Mouse (Mus musculus) common myeloid progenitor, adult 5-6 weeks (primary cell): ENCODE data around the gene Atg7. TPM values are rescaled to one million over a fixed set of nuclear protein-coding genes. Genes with fewer than 3 reads are reported as not detected.

Source experiments
- ATAC-seq: replicated peaks from 2 replicates; pipeline ENCODE4 v1.8.0; 2016; ENCODE audit warnings: low read depth, mild to moderate bottlenecking, moderate TSS enrichment, inconsistent platforms; ENCODE audit not compliant: poor library complexity, severe bottlenecking
- total RNA-seq: library from RNA; stranded (forward); fragments of 200-1000, 187-1606 nt; gene quantifications from 2 replicates; pipeline ENCODE4 v1.2.3, GENCODE M21; 2017

Gene Atg7
- total RNA-seq, 1 experiment from 2014 or later, result 17.2 TPM

DNA sequence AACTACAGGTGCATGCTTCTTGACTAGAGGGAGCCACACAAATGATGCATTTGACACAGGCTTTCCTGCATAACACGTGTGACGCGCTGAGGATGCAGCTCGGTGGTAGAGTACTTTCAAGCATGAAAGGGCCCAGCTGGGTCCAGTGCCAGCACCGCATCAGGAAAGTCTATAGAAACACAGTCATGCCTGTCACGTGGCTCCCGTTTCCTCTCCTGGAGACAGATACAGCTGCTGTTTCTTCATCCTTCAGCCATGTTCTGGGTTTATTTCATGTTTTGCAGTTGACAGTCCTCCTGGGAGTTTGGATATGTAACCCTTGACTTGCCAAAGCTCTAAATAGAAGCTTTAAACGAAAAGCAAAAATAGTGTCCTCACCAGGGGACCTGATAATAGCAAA lies 135.8 kb downstream of the Atg7 start:
- no peak for ATAC-seq

DNA sequence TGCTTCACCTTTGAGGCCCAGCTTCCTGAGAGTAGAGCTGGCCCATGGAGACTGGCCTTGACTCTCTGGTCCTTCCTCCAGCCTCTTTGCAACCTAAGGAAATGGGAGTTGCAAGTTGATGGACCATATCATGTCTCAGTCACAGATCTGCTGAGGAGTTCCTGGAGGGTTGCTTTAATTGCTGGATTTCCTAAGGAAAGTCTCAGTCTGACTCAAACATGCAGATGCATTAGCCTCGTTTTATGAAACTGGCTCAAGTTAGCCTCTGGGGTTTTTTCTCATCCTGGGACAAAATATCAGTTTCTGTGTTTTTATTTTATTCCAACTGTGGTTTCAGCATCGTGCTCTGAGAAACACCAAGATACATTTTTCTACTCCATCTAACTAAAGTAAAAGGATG lies 137.7 kb downstream of the Atg7 start:
- no peak for ATAC-seq

DNA sequence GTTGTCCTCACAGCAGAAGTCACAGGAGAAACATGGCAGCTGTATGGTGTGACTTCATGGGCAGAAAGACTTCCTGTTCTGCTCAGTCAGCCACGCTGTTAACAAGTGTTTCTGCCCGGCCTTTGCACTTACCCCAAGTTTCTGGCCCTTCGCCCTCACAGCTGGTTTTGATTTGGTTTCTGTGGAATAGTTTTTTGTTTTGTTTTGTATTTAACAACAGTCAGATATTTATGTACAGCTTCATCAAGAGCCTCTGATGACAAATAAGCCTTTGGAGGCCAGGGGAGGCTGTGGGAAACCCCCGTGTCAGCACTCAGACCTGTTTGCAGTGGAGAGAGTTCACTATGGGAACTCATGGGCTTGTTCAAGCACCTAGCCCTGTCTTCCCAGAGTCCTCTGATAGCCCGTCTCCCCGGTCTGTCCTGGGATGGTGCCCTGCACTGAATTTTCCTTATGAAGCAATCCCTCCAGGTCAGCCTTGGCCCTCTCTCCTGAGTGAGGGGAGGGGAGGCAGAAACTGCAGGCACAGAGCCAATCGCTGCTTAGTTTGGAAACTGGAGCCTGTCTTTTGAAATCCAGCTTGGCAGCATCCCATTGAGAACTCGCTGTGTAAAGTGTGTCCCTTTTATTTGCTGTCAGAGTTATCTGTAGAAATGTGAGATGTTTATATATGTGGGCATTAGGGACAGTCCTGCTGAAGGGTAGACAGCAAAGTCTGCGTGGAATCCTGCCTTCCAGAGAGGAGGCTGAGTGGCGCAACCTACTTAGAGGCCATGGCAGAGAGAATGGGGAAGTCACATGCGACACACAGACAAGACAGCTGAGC lies 138.7 kb downstream of the Atg7 start:
- ATAC-seq, result peak; percentile 72

DNA sequence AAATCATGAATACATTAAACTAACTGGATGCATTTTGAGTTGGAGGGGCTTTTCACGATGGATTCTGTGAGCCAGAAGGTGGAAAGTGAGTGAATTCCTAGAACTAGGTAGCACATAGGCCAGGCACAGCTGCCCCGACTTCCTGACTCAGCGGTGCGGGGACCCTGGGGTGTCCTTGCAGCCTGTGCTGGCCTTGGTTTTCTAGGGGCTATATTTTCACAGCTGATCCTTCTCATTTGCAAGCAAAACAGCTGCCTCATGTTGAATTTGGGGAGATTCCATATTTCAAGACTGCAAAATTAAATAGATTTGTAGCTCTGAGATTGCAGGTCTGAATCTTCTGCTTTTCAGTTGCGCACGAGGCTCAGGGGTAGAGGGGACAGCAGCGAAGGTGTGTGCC lies 139.6 kb downstream of the Atg7 start:
- ATAC-seq, result no peak

DNA sequence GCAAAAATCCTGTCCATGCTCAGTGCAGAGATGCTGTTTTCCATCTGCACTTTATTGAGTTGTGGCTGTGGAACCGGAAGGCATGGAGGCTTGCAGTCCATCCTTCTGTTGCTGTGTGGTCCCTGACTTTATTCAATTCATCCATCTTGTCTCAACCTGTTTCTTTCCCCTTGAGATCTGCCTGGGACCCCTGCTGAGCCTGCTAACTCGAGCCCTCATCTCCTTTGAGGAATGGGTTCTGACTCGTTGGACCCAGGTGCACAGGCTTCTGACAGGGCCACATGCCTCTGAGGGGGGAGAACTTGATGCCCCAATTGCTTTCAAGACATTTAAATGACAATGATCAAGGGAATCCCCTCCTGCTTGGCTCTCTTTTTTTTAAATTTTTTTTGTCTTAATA lies 143.6 kb downstream of the Atg7 start:
- ATAC-seq, result no peak

DNA sequence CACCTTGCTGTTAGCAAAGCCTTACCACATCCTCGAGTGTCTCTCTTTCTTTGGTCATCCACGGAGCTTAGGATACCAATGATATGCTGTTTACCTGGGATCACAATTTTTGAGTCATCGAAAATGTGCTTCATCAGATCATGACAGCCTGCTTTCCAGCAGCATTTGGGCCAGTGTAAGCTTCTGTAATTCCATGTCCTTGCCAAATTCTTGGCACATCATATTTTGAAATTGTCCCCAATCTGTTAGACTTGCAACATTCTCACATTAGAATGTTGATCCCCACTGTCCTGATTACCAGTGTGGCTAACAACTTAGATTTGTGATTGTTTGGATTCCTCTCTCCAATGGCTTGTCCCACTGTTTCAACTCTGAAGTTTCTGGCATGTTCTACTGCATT lies 144.7 kb downstream of the Atg7 start:
- ATAC-seq, result no peak

DNA sequence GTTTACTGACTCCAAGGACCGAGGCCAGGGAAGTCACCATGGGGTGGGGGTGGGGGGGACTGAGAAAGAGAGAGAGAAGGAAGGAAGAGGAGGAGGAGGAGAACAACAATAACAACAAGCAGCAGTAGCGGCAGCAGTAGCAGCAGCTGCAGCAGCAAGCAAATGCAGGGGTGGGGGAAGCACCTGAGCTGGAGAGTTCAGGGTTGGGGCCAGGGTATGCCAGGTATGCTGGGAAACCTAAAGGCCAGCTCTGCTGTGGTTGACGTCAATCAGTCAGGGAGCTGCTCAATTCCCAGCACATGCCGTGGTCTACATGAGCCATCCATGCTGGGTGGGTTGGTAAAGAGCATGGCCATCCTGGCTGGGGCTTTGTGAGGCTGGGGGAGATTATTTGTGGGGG lies 145.8 kb downstream of the Atg7 start:
- no peak for ATAC-seq

DNA sequence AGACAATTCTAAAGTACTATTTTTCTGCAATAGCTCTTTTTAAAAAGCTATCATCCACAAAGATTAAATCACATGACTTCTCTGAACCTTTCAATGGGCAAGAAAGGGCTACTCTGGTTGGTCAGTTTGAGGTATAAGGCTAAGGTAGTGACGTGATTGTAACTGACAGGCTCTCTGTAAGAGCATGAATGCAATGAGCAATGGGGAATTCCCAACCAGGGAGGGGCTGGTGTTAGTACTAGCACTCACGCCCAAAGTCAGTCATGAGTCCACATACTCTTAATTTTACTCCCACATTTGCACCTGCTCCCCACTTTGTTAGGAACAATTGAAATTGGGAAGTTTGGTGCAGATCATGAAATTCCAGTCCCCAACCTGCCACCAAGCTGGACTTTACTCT lies 147.2 kb downstream of the Atg7 start:
- ATAC-seq, result no peak

DNA sequence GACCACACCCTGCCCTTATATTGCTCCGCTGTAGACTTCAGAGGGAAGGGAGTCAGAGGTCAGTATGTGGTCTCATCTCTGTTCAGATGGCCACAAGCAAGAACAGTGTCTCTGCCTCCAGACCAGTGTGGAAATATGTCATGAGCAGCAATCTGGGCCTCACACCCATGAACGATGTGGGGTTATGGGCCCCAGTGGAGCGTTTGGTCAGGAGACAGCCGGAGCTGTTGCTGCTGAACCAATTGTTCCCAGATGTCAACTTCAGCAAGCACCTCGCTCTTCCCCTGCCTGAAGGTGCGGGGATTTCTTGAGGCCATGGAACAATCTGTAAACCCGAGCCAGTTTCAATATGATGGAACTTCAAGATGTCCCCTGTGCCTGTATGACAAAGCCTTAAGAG lies 148.0 kb downstream of the Atg7 start:
- ATAC-seq, result no peak

DNA sequence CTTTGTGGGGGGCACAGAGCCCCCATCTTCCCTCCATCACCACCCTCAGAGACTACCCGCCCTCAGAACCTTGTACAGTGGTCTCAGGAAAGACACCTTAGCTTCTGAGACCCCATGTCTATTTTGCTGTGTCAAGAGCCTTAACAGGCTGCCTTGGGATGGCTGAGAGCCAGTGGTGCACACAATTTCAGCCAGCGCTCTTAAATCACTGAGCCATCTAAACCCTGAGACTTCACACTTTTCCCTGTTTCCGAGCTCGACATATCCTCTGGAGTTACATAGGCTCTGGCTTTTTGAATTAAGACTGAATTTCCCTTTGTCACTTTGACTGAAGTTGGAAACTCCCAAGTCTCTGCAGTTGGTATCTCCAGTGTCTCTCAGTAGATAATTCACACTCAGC lies 148.9 kb downstream of the Atg7 start:
- no peak for ATAC-seq

DNA sequence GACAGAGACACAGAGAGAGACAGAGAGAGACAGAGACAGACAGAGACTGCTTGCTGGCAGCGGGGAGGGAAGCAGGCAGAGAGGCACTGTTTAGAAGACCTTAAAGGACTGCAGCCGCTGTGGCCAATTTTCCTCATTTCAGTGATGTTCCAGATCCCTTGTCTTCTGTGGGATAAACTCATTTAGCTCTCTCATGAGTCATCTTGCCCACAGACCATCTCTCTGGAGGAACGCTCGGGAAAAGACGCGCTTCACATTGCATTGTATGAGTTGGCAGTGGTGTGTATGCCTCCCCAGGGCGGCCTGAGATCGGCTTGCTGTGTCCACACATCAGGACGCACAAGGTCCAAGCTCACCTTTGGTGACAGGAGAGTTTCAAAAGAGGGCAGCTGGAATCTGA lies 151.8 kb downstream of the Atg7 start:
- no peak for ATAC-seq

DNA sequence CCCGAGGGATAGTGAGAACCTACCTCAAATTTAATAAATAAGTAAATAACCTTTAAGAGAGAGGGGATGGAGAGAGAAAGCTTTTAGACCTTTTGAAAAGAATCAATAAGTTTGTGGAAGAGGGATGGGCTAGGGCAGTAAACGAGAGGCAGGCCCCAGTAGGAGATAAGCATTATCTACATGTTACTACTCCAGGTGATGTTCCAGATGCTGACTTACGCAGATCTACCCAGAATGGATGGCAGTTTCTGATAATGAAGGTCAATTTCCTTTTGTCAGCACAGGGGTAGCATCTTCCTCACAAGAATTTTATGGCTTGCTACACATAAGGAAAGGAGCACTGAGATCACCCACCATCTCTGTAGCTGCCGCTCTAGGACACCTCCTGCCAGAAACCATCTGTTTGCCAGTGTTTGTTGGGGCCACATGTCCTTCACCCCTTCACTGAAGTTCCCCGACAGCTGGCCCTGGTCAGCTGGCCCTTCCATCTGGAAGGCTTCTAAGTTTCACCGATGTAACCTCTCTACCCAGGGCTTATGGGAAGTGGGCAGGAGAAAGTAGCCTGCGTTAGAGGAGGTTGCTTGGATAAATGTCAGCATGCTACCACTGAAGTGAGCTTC lies 152.9 kb downstream of the Atg7 start:
- ATAC-seq, result no peak

DNA sequence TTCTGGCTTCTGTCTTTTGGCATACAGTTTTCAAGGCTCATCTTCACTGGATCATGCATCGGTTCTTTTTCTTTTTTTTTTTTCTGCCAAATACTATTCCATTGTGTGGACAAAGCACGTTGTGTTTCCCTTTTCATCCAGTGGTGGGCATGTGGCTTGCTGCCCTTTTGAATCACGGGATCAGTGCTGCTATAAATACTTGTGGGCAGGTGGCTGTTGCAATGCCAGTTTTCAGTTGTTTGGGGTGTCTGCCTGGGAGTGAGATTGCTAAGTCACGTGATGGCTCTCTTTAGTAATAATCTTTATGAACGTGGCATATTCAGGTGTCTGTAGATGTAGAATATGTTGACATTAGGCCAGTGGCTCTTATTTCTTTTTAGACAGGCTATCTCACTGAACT lies 155.0 kb downstream of the Atg7 start:
- ATAC-seq, result peak; percentile 73

DNA sequence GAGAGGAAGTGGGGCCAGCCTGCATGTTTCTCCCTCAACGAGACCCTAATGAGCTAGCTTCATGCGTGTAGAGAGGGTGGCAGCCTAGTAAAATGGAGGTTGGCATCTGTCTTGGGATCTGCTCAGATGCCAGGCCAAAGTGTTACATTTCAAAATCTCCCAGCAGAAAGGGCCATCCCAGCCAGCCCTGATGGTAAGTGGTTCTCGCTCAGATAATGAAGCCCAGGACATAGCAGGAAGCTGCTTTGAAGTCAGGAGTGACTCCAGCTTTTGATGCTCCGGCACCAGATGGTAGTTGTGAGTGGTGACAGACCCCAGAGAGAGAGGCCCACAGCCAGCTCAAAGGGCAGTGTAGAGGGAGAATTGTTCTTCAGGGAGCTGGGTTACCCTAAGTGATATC lies 155.8 kb downstream of the Atg7 start:
- ATAC-seq, result no peak

DNA sequence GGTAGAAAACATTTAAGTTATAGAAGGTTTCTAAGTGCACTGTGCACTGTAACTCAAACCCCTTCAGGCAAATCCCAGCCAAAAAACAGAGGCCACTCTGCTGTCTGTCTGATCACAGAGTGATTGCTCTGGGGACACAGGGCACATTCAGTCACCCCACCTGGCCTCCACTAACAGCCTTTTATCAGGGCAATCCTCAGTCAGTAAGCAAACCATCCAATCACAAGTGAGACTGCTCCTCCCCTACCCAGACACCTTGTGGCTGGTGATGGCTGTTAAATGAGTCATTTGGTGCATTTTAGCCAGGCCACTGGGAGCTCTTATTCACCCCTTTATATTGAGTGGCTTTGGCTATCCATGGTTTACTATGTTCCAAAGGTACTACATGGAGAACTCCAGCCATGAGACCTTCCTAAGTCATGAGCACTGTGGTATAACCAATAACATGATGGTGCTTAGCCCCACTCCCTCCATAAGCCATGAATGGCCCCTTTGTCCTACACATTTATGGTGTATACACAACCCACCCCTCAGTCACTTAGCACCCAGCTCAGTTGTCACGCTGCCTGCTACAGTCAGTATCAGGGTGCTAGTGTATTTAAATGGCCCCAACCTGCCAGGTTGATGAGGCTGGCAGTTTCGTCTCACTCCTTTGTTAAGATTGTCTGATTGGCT lies 157.5 kb downstream of the Atg7 start:
- ATAC-seq, result no peak

DNA sequence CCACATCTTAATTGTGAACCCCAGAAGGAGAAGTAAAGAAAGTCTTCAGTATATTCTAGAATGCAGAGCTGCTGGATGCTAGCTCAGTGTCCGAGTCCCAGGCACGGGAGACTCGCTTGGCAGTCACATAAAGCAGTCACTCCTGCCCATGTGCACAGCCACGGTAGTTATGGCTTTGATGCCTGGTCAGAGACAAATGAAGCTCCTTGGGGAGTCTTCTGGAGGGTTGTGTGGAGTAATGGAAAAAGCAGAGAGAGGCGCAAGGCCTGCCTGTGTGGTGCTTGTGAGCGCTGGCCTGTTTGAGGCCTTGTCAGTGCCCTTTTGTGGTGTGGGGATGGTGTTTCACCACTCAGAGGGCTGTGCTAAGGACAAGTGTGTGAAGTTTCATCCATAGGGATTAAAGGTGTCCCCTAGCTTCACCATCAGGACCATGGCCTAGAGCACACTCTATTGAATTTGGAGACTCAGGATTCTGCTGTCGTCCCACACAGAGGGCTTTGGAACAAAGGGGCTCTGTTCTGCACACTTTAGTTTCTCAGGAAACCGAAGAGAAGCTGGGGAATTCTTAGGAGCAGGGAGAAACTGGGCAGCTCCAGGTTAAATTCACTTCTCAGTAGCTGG lies 161.1 kb downstream of the Atg7 start:
- no peak for ATAC-seq

DNA sequence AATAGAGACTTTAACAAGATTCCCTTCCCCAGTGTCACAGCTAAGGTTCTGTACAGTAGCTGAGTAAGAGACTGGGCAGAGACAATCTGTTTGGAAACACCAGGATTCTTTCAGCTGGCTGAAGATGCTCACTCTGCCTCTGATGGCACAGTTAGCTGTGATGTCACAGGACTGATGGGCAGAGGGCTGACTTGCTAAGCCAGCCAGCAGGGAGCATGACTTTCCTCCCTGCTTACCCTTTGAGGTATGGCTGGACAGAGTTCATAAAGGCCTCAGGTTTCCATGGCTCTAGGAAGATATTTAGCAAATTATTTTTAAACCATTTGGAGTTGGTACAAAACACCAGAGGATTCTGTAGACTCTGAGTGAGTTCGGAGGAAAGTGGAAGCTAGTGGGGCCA lies 162.0 kb downstream of the Atg7 start:
- ATAC-seq, result no peak

DNA sequence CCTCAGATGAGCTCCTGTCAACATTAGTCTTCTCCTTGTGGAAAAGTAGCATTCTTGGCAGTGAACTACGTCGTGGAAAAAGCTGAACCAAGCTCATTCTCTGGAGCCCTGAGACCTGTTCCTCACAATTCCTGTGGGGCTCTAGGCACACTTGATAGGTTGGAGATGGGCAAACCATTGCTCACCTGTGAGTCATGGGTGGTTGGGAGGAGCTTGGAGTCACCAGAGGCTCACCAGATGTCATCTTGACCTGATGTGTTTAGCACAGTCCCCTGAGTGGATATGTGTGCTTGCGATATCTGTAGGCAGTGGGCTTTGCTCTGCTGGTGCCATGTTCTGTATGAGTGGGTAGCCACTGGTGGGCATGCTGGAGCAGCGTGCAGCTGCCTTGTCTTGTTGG lies 163.0 kb downstream of the Atg7 start:
- ATAC-seq, result no peak

DNA sequence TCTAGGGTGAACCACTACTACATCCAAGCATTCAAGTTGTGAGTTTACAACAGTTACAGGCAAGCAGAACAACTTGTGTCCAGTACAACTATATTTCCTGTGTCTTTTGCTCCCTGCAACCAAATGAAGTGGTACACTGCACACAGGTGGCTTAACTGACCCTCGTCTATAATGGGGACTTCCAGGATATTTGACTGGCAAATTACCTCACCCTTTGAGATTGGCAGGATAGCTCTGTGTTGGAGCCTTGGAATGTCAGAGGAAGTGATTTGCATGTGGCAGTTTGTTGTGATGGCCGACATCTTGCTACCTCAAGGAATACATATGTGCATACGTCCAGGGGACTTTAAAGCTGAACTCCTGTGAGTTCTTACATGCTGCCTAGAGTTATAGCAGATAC lies 164.6 kb downstream of the Atg7 start:
- ATAC-seq, result no peak

DNA sequence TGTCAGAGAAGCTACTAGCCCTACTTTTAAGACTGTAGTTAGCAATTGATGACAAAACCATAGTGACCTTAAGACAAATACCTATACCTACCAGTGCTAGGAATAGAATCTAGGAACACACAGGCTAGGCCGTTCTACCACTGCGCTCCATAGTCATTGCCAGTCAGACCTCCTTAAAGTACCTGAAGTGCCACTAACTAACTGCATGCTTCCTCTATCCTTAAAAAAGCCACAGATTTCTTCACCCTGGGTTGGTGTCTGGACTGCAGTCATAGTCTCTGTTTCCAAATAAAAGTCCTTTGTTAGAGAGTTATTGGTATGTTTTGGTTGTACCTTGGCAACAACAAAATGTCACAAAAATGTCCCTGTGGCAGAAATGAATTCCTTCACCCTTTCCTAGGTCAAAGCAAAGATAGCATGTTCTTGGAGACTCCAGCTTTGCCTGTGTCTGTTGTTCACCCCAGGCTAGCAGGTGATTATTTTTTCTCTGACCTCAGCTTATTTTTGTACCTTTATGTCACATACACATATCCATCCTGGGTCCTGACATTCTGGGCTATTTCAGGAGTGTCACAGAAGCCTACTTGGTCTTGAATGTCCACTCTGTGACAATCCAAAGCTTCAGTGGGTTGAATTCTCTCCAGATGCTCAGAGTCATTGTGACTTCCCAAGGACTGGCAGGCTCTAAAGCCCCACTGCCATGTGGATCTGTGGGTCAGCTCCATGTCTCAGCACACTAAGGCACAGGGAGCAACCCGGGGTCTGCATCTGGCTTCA lies 165.9 kb downstream of the Atg7 start:
- 0 out of 2 replicates have a peak, but pooled peaks have one; percentile 39 for ATAC-seq
